Mouse (Mus musculus) MEL (cell line): ENCODE data around the gene Pde7b. TPM values are rescaled to one million over a fixed set of nuclear protein-coding genes. Genes with fewer than 3 reads are reported as not detected.

Experiments
- DNase-seq: peaks from one replicate; pipeline ENCODE4 v3.0.0; 2011; ENCODE audit warnings: low read depth, low spot score
- H3K27ac ChIP-seq: 2 replicates; pipeline ENCODE4 v1.5.1; 2012; ENCODE audit warnings: low read depth, mild to moderate bottlenecking, control low read depth, low read length, moderate library complexity; ENCODE audit not compliant: control insufficient read depth
- H3K27me3 ChIP-seq, 2 experiments: fragments of 150-350 bp in 1 of 2; sonication (generic) in 1 of 2; 2 replicates each; pipeline ENCODE4 v1.6.1; 2012; ENCODE audit warnings: low read length in 2 of 2, mild to moderate bottlenecking in 2 of 2, improper control_type of control experiment in 1 of 2, moderate library complexity in 1 of 2; ENCODE audit not compliant: insufficient read depth in 2 of 2, control insufficient read depth in 1 of 2
- H3K36me3 ChIP-seq, 2 experiments: 2 replicates each; pipeline ENCODE4 v1.6.1; 2012 to 2014; ENCODE audit warnings: low read length in 2 of 2, improper control_type of control experiment in 1 of 2, inconsistent platforms in 1 of 2, mild to moderate bottlenecking in 1 of 2; ENCODE audit not compliant: insufficient read depth in 2 of 2, control insufficient read depth in 1 of 2
- H3K4me1 ChIP-seq, 2 experiments: fragments of 150-350 bp in 1 of 2; sonication (generic) in 1 of 2; 2 replicates each; pipeline ENCODE4 v1.6.1; 2012; ENCODE audit warnings: low read length in 2 of 2, improper control_type of control experiment in 1 of 2, mild to moderate bottlenecking in 1 of 2; ENCODE audit not compliant: insufficient read depth in 2 of 2, control insufficient read depth in 1 of 2
- H3K4me3 ChIP-seq, 2 experiments: fragments of 150-350 bp in 1 of 2; sonication (generic) in 1 of 2; 2 replicates each; pipeline ENCODE4 v1.5.1; 2012; ENCODE audit warnings: low read depth in 2 of 2, low read length in 2 of 2, mild to moderate bottlenecking in 2 of 2, moderate library complexity in 2 of 2, control low read depth in 1 of 2, improper control_type of control experiment in 1 of 2; ENCODE audit not compliant: control insufficient read depth in 1 of 2, insufficient read depth in 1 of 2
- H3K79me2 ChIP-seq: 2 replicates; pipeline ENCODE4 v1.6.1; 2012; ENCODE audit warnings: mild to moderate bottlenecking, low read length, moderate library complexity; ENCODE audit not compliant: control insufficient read depth, poor library complexity, insufficient read depth
- H3K9ac ChIP-seq: 2 replicates; pipeline ENCODE4 v1.6.1; 2012; ENCODE audit warnings: low read depth, mild to moderate bottlenecking, control low read depth, low read length, moderate library complexity; ENCODE audit not compliant: control insufficient read depth, poor library complexity, severe bottlenecking
- H3K9me3 ChIP-seq: fragments of 150-350 bp; sonication (generic); replicated peaks from 2 replicates; pipeline ENCODE4 v1.6.1; 2012; ENCODE audit warnings: mild to moderate bottlenecking, low read length, improper control_type of control experiment, moderate library complexity; ENCODE audit not compliant: insufficient read depth
- CTCF ChIP-seq, 3 experiments: IDR thresholded peaks in 2 of 3; conservative IDR thresholded peaks in 1 of 3; 2 replicates each; pipeline ENCODE4 v1.5.1; 2011 to 2012; ENCODE audit warnings: low read length in 3 of 3, low read depth in 2 of 3, mild to moderate bottlenecking in 2 of 3, improper control_type of control experiment in 1 of 3, inconsistent platforms in 1 of 3, mixed read lengths in 1 of 3, moderate library complexity in 1 of 3; ENCODE audit not compliant: control insufficient read depth in 1 of 3, insufficient read depth in 1 of 3, poor library complexity in 1 of 3, severe bottlenecking in 1 of 3
- ELF1 ChIP-seq: IDR thresholded peaks from 2 replicates; pipeline ENCODE4 v1.6.1; 2014; ENCODE audit warnings: low read depth, mild to moderate bottlenecking, inconsistent platforms, low read length, improper control_type of control experiment, moderate library complexity
- EP300 ChIP-seq, 2 experiments: IDR thresholded peaks; 2 replicates each; pipeline ENCODE4 v1.6.1; 2011; ENCODE audit warnings: improper control_type of control experiment in 2 of 2, low read length in 2 of 2, low read depth in 1 of 2, mild to moderate bottlenecking in 1 of 2
- ETS1 ChIP-seq: IDR thresholded peaks from 2 replicates; pipeline ENCODE4 v1.6.1; 2012; ENCODE audit warnings: low read depth, mild to moderate bottlenecking, inconsistent platforms, low read length, improper control_type of control experiment, moderate library complexity
- JUND ChIP-seq: IDR thresholded peaks from 2 replicates; pipeline ENCODE4 v1.6.1; 2011; ENCODE audit warnings: low read depth, mild to moderate bottlenecking, improper control_type of control experiment, low read length
- KAT2A ChIP-seq: conservative IDR thresholded peaks from 2 replicates; pipeline ENCODE4 v1.6.1; 2012; ENCODE audit warnings: low read depth, low read length, improper control_type of control experiment, inconsistent platforms
- MAZ ChIP-seq: IDR thresholded peaks from 2 replicates; pipeline ENCODE4 v1.6.1; 2012; ENCODE audit warnings: low read depth, mild to moderate bottlenecking, inconsistent platforms, low read length, improper control_type of control experiment
- MEF2A ChIP-seq: IDR thresholded peaks from 2 replicates; pipeline ENCODE4 v1.6.1; 2014; ENCODE audit warnings: low read depth, mild to moderate bottlenecking, inconsistent platforms, low read length, improper control_type of control experiment; ENCODE audit not compliant: poor library complexity, insufficient replicate concordance, severe bottlenecking; ENCODE audit errors: extremely low read depth
- NELFE ChIP-seq: IDR thresholded peaks from 2 replicates; pipeline ENCODE4 v1.6.1; 2011; ENCODE audit warnings: low read depth, low read length, improper control_type of control experiment
- NRF1 ChIP-seq: IDR thresholded peaks from 2 replicates; pipeline ENCODE4 v1.6.1; 2014; ENCODE audit warnings: low read depth, mild to moderate bottlenecking, inconsistent platforms, low read length, improper control_type of control experiment, moderate library complexity; ENCODE audit not compliant: poor library complexity, insufficient read depth, severe bottlenecking
- POLR2AphosphoS2 ChIP-seq: IDR thresholded peaks from 2 replicates; pipeline ENCODE4 v1.6.1; 2011; ENCODE audit warnings: low read length, improper control_type of control experiment
- POLR2AphosphoS5 ChIP-seq: IDR thresholded peaks from 2 replicates; pipeline ENCODE4 v1.6.1; 2012; ENCODE audit warnings: low read depth, borderline replicate concordance, mild to moderate bottlenecking, inconsistent platforms, low read length, moderate library complexity, mixed read lengths
- RAD21 ChIP-seq: IDR thresholded peaks from 2 replicates; pipeline ENCODE4 v1.6.1; 2011; ENCODE audit warnings: mild to moderate bottlenecking, low read depth, low read length, improper control_type of control experiment
- SIN3A ChIP-seq: IDR thresholded peaks from 2 replicates; pipeline ENCODE4 v1.6.1; 2012; ENCODE audit warnings: low read length, improper control_type of control experiment, inconsistent platforms
- SMC3 ChIP-seq: IDR thresholded peaks from 2 replicates; pipeline ENCODE4 v1.6.1; 2011; ENCODE audit warnings: low read depth, low read length, improper control_type of control experiment
- UBTF ChIP-seq: IDR thresholded peaks from 2 replicates; pipeline ENCODE4 v1.6.1; 2012; ENCODE audit warnings: low read depth, mild to moderate bottlenecking, inconsistent platforms, low read length, improper control_type of control experiment, moderate library complexity, borderline replicate concordance; ENCODE audit not compliant: insufficient read depth
- USF2 ChIP-seq, 2 experiments: IDR thresholded peaks; 2 replicates each; pipeline ENCODE4 v1.6.1; 2011 to 2012; ENCODE audit warnings: improper control_type of control experiment in 2 of 2, low read length in 2 of 2, borderline replicate concordance in 1 of 2, inconsistent platforms in 1 of 2, low read depth in 1 of 2, mild to moderate bottlenecking in 1 of 2; ENCODE audit not compliant: insufficient read depth in 1 of 2
- ZC3H11A ChIP-seq: IDR thresholded peaks from 2 replicates; pipeline ENCODE4 v1.6.1; 2012; ENCODE audit warnings: low read depth, mild to moderate bottlenecking, inconsistent platforms, low read length, improper control_type of control experiment
- ZMIZ1 ChIP-seq: IDR thresholded peaks from 2 replicates; pipeline ENCODE4 v1.6.1; 2012; ENCODE audit warnings: low read depth, mild to moderate bottlenecking, inconsistent platforms, low read length, improper control_type of control experiment, moderate library complexity
- polyA plus RNA-seq, 2 experiments: library from polyadenylated mRNA; stranded (reverse) in 1 of 2; unstranded in 1 of 2; fragments of >175 nt in 1 of 2; fragments of >200 nt in 1 of 2; gene quantifications; 2 replicates each; pipeline versions ENCODE4 v1.2.1 to v1.2.4; 2012; ENCODE audit warnings: low replicate concordance in 2 of 2, low read depth in 1 of 2; ENCODE audit not compliant: insufficient read length in 2 of 2, insufficient read depth in 1 of 2, missing spikeins in 1 of 2
- total RNA-seq: library from RNA; depleted of rRNA; stranded (reverse); fragments of 300-350 nt; gene quantifications from 2 replicates; pipeline ENCODE4 v1.2.3, GENCODE M21; 2012

The Pde7b gene
- total and polyA plus RNA-seq, 3 experiments: 0.04 TPM; not detected in 2

- H3K79me2 ChIP-seq: no peaks in the 10 kb centered on the region
- no peak overlapping the region for H3K4me3 ChIP-seq
- no peak overlapping the region for H3K27ac ChIP-seq
- H3K36me3 ChIP-seq: no peaks in the 10 kb centered on the region
- H3K4me1 ChIP-seq: no peaks in the 10 kb centered on the region
- TF ChIP-seq CTCF (IDR thresholded peaks at IDR 0.05 in 2 of 3, conservative IDR thresholded peaks at IDR 0.05 in 1 of 3; ENCODE audit: control insufficient read depth in 1 of 3, insufficient read depth in 1 of 3, low read depth in 2 of 3, low read length in 3 of 3, poor library complexity in 1 of 3, severe bottlenecking in 1 of 3) (peak; percentile 23 to 43 (median 40); a peak in 5 of 6 replicates), RAD21 (peak; percentile 51), SMC3 (peak; percentile 31), MEF2A (no peak)
- no peaks in the 10 kb centered on the region; a peak in 1 of 4 replicates for H3K27me3 ChIP-seq
- DNase-seq: peak; percentile 34
- H3K9ac ChIP-seq: no peak overlapping the region
- H3K9me3 ChIP-seq: no peaks in the 10 kb centered on the region
These were observed 352.8 kb downstream of the Pde7b start for GRCm38 (mm10) chr10:20372046-20372445.

- Histone ChIP-seq H3K9ac (no peak overlapping the region), H3K9me3 (no peaks in the 10 kb centered on the region), H3K36me3 (peaks cover 7 to 12% of the 10 kb centered on the region in 2 experiments), H3K27me3 (no peaks in the 10 kb centered on the region), H3K79me2 (no peaks in the 10 kb centered on the region), H3K27ac (no peak overlapping the region), H3K4me3 (no peak overlapping the region), H3K4me1 (peaks cover 8 to 9% of the 10 kb centered on the region in 2 experiments)
- no peak for DNase-seq
- TF ChIP-seq ZMIZ1: no peak
- no peak for TF ChIP-seq ELF1
- TF ChIP-seq SIN3A: no peak
- TF ChIP-seq USF2 (IDR thresholded peaks at IDR 0.05; ENCODE audit: borderline replicate concordance in 1 of 2, insufficient read depth in 1 of 2, low read depth in 1 of 2, low read length in 2 of 2): no peak
- no peak for TF ChIP-seq JUND
- TF ChIP-seq EP300 (IDR thresholded peaks at IDR 0.05; ENCODE audit: low read depth in 1 of 2, low read length in 2 of 2): no peak
These were observed 362.3 kb downstream of the Pde7b start for GRCm38 (mm10) chr10:20362450-20363118.

GRCm38 (mm10) chr10:20361542-20362449 lies 363.1 kb downstream of the Pde7b start:
- Histone ChIP-seq H3K4me1 (peaks cover 8 to 9% of the 10 kb centered on the region in 2 experiments), H3K4me3 (no peak overlapping the region), H3K27me3 (no peaks in the 10 kb centered on the region), H3K36me3 (peaks cover 7 to 12% of the 10 kb centered on the region in 2 experiments), H3K9me3 (no peaks in the 10 kb centered on the region), H3K27ac (no peak overlapping the region), H3K79me2 (no peaks in the 10 kb centered on the region), H3K9ac (no peak overlapping the region)
- DNase-seq: peak; percentile 69
- TF ChIP-seq NRF1 (no peak), KAT2A (no peak), MEF2A (no peak), UBTF (no peak), NELFE (no peak), MAZ (no peak), SMC3 (peak; percentile 73), POLR2AphosphoS5 (no peak), POLR2AphosphoS2 (no peak; the same call in 1 of the 2 replicates), CTCF (IDR thresholded peaks at IDR 0.05 in 2 of 3, conservative IDR thresholded peaks at IDR 0.05 in 1 of 3; ENCODE audit: control insufficient read depth in 1 of 3, insufficient read depth in 1 of 3, low read depth in 2 of 3, low read length in 3 of 3, poor library complexity in 1 of 3, severe bottlenecking in 1 of 3) (peak; percentile 46 to 77 (median 74)), USF2 (IDR thresholded peaks at IDR 0.05; ENCODE audit: borderline replicate concordance in 1 of 2, insufficient read depth in 1 of 2, low read depth in 1 of 2, low read length in 2 of 2) (no peak), SIN3A (peak; percentile 66), ETS1 (0 out of 2 replicates have a peak, but pooled peaks have one; percentile 26), ZC3H11A (peak; percentile 47)
